Mouse (Mus musculus): ENCODE data around the gene Vmn1r196. TPM values are rescaled to one million over a fixed set of nuclear protein-coding genes. Genes with fewer than 3 reads are reported as not detected.

The Vmn1r196 gene
- not detected for total RNA-seq (2023)

GRCm38 (mm10) chr13:22289620-22290019 lies at the start of gene Vmn1r196:
TSS of gene Vmn1r196 (plus strand) at chr13:22289920.

DNA sequence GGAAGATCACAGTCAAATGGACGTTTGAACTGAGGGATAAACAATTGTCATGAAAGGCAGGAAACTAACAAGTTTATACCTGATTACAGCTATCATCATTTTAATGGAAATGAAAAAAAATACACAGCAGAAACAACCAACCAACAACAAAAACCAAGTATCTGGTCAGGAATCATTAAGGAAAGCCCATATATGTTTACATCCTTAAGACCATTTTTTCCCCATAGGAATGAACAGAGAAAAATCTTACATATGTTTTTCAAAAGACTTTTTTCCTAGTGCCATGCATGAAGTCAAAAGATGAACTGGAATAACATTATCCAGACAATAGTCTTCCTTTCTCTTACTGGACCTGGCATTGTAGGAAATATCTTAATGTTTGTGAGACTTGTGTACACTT lies 45.8 kb upstream of the Vmn1r196 start, which contains the start of gene Vmn1r194:
Gene Vmn1r194 (plus strand): TSS at position 301 of the 400 bp plus-strand sequence.

DNA sequence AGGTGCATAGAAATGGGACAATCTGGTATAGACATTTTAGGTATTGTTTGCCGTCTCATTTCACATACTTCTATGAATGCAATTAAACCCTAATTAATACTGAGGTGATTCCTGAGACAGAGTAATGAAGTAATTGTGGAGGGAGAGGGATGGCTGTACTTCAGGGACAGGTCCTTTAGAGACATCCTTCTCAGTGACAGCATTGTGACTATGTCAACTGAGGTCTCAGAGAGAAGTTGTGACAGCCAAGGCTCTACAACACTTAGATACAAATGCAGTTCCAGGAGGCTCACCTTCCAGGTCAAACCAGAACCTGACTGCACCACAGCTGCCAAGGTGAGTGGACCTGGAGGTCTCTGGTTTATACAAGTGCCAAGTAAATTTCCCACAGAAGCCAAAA lies 19.5 kb upstream of the Vmn1r196 start, which contains the start of gene Vmn1r195:
Gene Vmn1r195 (plus strand): TSS at position 301 of the 400 bp plus-strand sequence.

DNA sequence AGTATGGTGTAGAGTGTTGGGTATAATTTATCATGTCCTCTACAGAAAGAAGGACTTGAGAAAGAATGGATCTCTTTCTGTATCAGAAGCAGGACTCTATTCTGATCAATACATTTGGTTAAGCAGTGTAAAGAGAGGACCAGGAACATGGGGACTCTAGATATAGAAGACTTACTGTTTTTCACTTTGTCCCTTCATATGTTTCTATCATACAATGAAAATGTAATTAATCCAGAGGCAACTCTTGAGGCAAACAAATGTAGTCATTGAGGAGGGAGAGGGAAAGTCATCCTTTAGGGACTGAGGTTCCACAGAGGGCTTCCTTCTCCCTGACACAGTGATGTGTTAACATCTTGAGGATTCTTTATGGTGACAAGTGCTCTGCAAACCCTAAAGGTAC lies 34.6 kb downstream of the Vmn1r196 start, which contains the start of gene Vmn1r197:
Gene Vmn1r197 (plus strand): TSS at position 301 of the 400 bp plus-strand sequence.

Other genes starting within 250 kb of the Vmn1r196 start
- 100 to 1,000 TPM; 483 to 504 TPM for gene Hist1h4i, start 248.6 kb upstream of the Vmn1r196 start, total RNA-seq (2023)
- gene Hist1h2ag, start 247.0 kb upstream of the Vmn1r196 start, total RNA-seq (2023), result 1,000 to 10,000 TPM in 1 of 2 experiments, 100 to 1,000 TPM in 1; 911 to 1,015 TPM
- gene Hist1h2bj, start 246.7 kb upstream of the Vmn1r196 start, total RNA-seq (2023), result 1,000 to 10,000 TPM in 1 of 2 experiments, 100 to 1,000 TPM in 1; 957 to 1,065 TPM
- gene Vmn1r188, start 205.5 kb upstream of the Vmn1r196 start, total RNA-seq (2023), result not detected
- gene Vmn1r189, start 184.1 kb upstream of the Vmn1r196 start, total RNA-seq (2023), result not detected
- gene Vmn1r191, start 106.0 kb upstream of the Vmn1r196 start, total RNA-seq (2023), result not detected
- not detected for gene Vmn1r192, start 98.8 kb upstream of the Vmn1r196 start, total RNA-seq (2023)
- gene Vmn1r193, start 66.8 kb upstream of the Vmn1r196 start, total RNA-seq (2023), result not detected
- not detected for gene Vmn1r194, start 45.7 kb upstream of the Vmn1r196 start, total RNA-seq (2023)
- not detected for gene Vmn1r195, start 19.4 kb upstream of the Vmn1r196 start, total RNA-seq (2023)
- not detected for gene Vmn1r197, start 34.7 kb downstream of the Vmn1r196 start, total RNA-seq (2023)
- gene Vmn1r198, start 60.4 kb downstream of the Vmn1r196 start, total RNA-seq (2023), result not detected
- gene Vmn1r199, start 89.9 kb downstream of the Vmn1r196 start, total RNA-seq (2023), result not detected
- gene Vmn1r200, start 100.5 kb downstream of the Vmn1r196 start, total RNA-seq (2023), result not detected
- not detected for gene Vmn1r201, start 182.0 kb downstream of the Vmn1r196 start, total RNA-seq (2023)
- not detected for gene Vmn1r202, start 215.5 kb downstream of the Vmn1r196 start, total RNA-seq (2023)
- not detected for gene Vmn1r203, start 228.2 kb downstream of the Vmn1r196 start, total RNA-seq (2023)